Mouse (Mus musculus) 416B (cell line): ENCODE results near the gene Prss3.
"Not testable (repeated sequence)": the region's sequence is repeated elsewhere in the genome, so short reads cannot be mapped to it uniquely, and the experiment has no call there.

Experiments used
- DNase-seq: peaks from one replicate; pipeline ENCODE4 v3.0.0; 2011; ENCODE audit warnings: low read depth

Prss3 gene

GRCm38 (mm10) chr6:41377578-41377977 is at the start of gene Prss3:
Prss3 (minus strand) TSS chr6:41377678.
- not testable (repeated sequence) for DNase-seq

GRCm38 (mm10) chr6:41392056-41392455 is 14.6 kb upstream of the Prss3 start, which contains the start of gene Gm5771:
Gm5771 (plus strand) TSS chr6:41392356.
- not testable (repeated sequence) for DNase-seq

- DNase-seq = not testable (repeated sequence)
Observed at GRCm38 (mm10) chr6:41391640-41392039, 14.2 kb upstream of the Prss3 start.

GRCm38 (mm10) chr6:41386781-41387180 is 9.3 kb upstream of the Prss3 start:
- no peak for DNase-seq

- DNase-seq = not testable (repeated sequence)
Observed at GRCm38 (mm10) chr6:41373772-41374171, 3.7 kb downstream of the Prss3 start.

- DNase-seq = no peak
Observed at GRCm38 (mm10) chr6:41353932-41354331, 23.5 kb downstream of the Prss3 start, which contains the start of gene Try10. Try10 (plus strand) TSS chr6:41354105.
